Mouse (Mus musculus) heart, adult 2 months (tissue): ENCODE measurements around the gene Olfr1348. TPM values are rescaled to one million over a fixed set of nuclear protein-coding genes. Genes with fewer than 3 reads are reported as not detected.
A peak's percentile ranks its signal among the peaks of the same experiment; 100 is the strongest.

Source experiments
- DNase-seq, 2 experiments: peaks; one replicate each; pipeline ENCODE4 v3.0.0; 2021
- H3K27ac ChIP-seq: fragments of 200-600 bp; 2 replicates; pipeline ENCODE4 v1.8.1; 2022
- H3K27me3 ChIP-seq: fragments of 200-500 bp; 2 replicates; pipeline ENCODE4 v1.6.1; 2012; ENCODE audit warnings: mild to moderate bottlenecking, low read length, inconsistent platforms, mixed read lengths; ENCODE audit not compliant: control insufficient read depth, insufficient read depth
- H3K36me3 ChIP-seq: fragments of 200-500 bp; 2 replicates; pipeline ENCODE4 v1.6.1; 2012; ENCODE audit warnings: low read length, inconsistent platforms; ENCODE audit not compliant: control insufficient read depth, insufficient read depth
- H3K4me1 ChIP-seq: fragments of 200-500 bp; 2 replicates; pipeline ENCODE4 v1.6.1; 2011; ENCODE audit warnings: low read length; ENCODE audit not compliant: control insufficient read depth, insufficient read depth
- H3K4me3 ChIP-seq: fragments of 200-600 bp; 2 replicates; pipeline ENCODE4 v1.8.1; 2022
- H3K79me2 ChIP-seq: fragments of 200-500 bp; replicated peaks from 2 replicates; pipeline ENCODE4 v1.6.1; 2012; ENCODE audit warnings: mild to moderate bottlenecking, inconsistent platforms, low read length, moderate library complexity, mixed read lengths; ENCODE audit not compliant: control insufficient read depth, insufficient read depth
- H3K9ac ChIP-seq: fragments of 200-500 bp; 2 replicates; pipeline ENCODE4 v1.6.1; 2012; ENCODE audit warnings: low read depth, mild to moderate bottlenecking, control low read depth, inconsistent platforms, low read length, mixed read lengths
- CTCF ChIP-seq: fragments of 200-600 bp; IDR thresholded peaks from 2 replicates; pipeline ENCODE4 v1.8.1; 2022; ENCODE audit warnings: antibody characterized with exemption, mild to moderate bottlenecking, moderate library complexity
- EP300 ChIP-seq: fragments of 200-500 bp; IDR thresholded peaks from 2 replicates; pipeline ENCODE4 v1.6.1; 2011; ENCODE audit warnings: low read depth, low read length, control low read depth; ENCODE audit not compliant: insufficient read depth
- POLR2A ChIP-seq: fragments of 200-500 bp; IDR thresholded peaks from 2 replicates; pipeline ENCODE4 v1.6.1; 2011; ENCODE audit warnings: mild to moderate bottlenecking, low read depth, low read length, control low read depth; ENCODE audit not compliant: insufficient read depth
- WGBS: fragments of 180-500 bp; shearing (Covaris S2); methylation state at CpG from one replicate; pipeline ENCODE4 v1.1.7; 2018; 5-methylcytosine and 5-hydroxymethylcytosine counted together
- intact Hi-C: fragments of 180-260 bp; cut with DNase I; formaldehyde crosslinking; loops from one replicate; pipeline ENCODE4 v1.15.1; 2025
- long read RNA-seq: library from polyadenylated mRNA; stranded (forward); transcript quantifications from one replicate; pipeline ENCODE4 v2.0.0, GENCODE M21; 2021
- polyA plus RNA-seq: library from polyadenylated mRNA; depleted of rRNA; stranded (reverse); fragments of >200 nt; gene quantifications from 2 replicates; pipeline ENCODE4 v1.2.3, GENCODE M21; 2012; rRNA removed
- total RNA-seq, 2 experiments: library from RNA; stranded (reverse); gene quantifications; 2 replicates each; pipeline ENCODE4 v1.2.3; 2021

Gene Olfr1348
- not detected for total RNA-seq
- polyA plus RNA-seq = not detected in 2 replicates
- long read RNA-seq = 0 reads

DNA sequence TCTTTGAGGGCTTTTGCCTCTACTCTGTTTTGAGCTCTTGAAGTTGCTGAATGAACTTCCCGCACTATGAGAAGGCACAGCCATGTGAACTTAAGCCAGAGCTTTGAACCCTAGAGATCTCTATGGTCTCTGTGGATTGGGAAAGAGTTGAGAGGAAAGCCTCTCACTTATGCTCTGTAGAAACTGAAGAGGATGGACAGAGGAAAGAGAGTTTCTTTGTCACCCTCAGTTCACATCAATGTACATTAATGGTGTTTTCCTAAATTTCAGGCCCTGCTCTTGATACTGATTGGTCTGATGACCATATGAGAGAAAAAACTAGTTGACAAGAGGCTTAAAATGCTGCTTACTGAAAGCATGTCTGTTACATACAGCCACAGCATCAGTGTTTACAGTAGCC lies at the start of gene Olfr1348:
Gene Olfr1348, minus strand, starts transcription at position 101 of the 400 bp plus-strand sequence.
- H3K9ac ChIP-seq = no peak within 1 kb of the TSS

GRCm38 (mm10) chr7:6526141-6526540 lies 17.6 kb upstream of the Olfr1348 start:
- intact Hi-C loops = no loop called here
- H3K27me3 ChIP-seq = no peaks in the 10 kb centered on the region
- H3K27ac ChIP-seq = no peak overlapping the region
- 59% methylated on average over 5 of the region's 5 CpGs for WGBS
- H3K4me1 ChIP-seq = no peaks in the 10 kb centered on the region
- no peak overlapping the region for H3K4me3 ChIP-seq
- TF ChIP-seq EP300 (no peak), CTCF (peak; percentile 46)
- H3K79me2 ChIP-seq = no peaks in the 10 kb centered on the region
- no peak overlapping the region for H3K9ac ChIP-seq
- no peak for DNase-seq
- H3K36me3 ChIP-seq = no peaks in the 10 kb centered on the region

More for the DNA sequence above, at the start of gene Olfr1348:
- Histone ChIP-seq H3K27me3 (no peaks in the 10 kb centered on the region), H3K79me2 (no peaks in the 10 kb centered on the region), H3K4me3 (no peak within 1 kb of the TSS), H3K4me1 (no peaks in the 10 kb centered on the region), H3K27ac (no peak within 1 kb of the TSS), H3K36me3 (no peaks in the 10 kb centered on the region)
- no peak for TF ChIP-seq EP300
- TF ChIP-seq POLR2A = no peak
- TF ChIP-seq CTCF = no peak
- DNase-seq = no peak
- intact Hi-C loops = no loop called here
- WGBS = 82% methylated on average over 1 of the region's 1 CpGs

DNA sequence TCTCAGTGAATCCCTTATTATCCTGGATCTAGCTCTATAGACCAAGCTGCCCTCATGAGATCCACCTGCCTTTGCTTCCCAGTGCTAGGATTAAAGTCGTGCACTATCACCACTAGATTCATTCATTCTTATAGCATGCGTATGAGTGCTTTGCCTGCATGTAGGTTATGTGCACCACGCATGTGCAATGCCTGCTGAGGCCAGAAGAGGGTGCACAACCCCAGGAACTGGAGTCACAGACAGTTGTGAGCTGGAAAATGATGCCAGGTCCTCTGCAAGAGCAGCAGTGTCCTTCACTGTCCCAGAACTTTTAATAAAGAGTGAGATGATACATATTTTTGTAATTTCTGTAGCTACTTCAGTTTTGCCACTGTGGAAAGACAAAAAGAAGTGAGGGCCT lies 16.5 kb upstream of the Olfr1348 start:
- no peaks in the 10 kb centered on the region for H3K79me2 ChIP-seq
- no peak overlapping the region for H3K4me3 ChIP-seq
- TF ChIP-seq EP300 = no peak
- TF ChIP-seq CTCF = no peak
- no peak for TF ChIP-seq POLR2A
- H3K4me1 ChIP-seq = no peaks in the 10 kb centered on the region
- no peak overlapping the region for H3K9ac ChIP-seq
- intact Hi-C loops = no loop called here
- WGBS = 55% methylated on average over 3 of the region's 3 CpGs
- no peaks in the 10 kb centered on the region for H3K27me3 ChIP-seq
- H3K36me3 ChIP-seq = no peaks in the 10 kb centered on the region
- no peak for DNase-seq
- no peak overlapping the region for H3K27ac ChIP-seq

GRCm38 (mm10) chr7:6522850-6523249 lies 14.3 kb upstream of the Olfr1348 start, which contains the start of gene Olfr1349:
TSS of gene Olfr1349 (minus strand) at chr7:6522950.
- Histone ChIP-seq H3K9ac (no peak within 1 kb of the TSS), H3K27me3 (no peaks in the 10 kb centered on the region), H3K36me3 (no peaks in the 10 kb centered on the region), H3K4me1 (no peaks in the 10 kb centered on the region), H3K79me2 (no peaks in the 10 kb centered on the region), H3K4me3 (no peak within 1 kb of the TSS), H3K27ac (no peak within 1 kb of the TSS)
- WGBS = 79% methylated on average over 5 of the region's 5 CpGs
- TF ChIP-seq EP300 (no peak), POLR2A (no peak), CTCF (no peak)
- intact Hi-C loops = no loop called here
- DNase-seq = no peak

GRCm38 (mm10) chr7:6521666-6522065 lies 13.1 kb upstream of the Olfr1348 start:
- 15% methylated on average over 1 of the region's 1 CpGs for WGBS
- intact Hi-C loops = no loop called here
- Histone ChIP-seq H3K27ac (no peak overlapping the region), H3K36me3 (no peaks in the 10 kb centered on the region), H3K9ac (no peak overlapping the region), H3K4me3 (no peak overlapping the region), H3K79me2 (no peaks in the 10 kb centered on the region), H3K4me1 (no peaks in the 10 kb centered on the region), H3K27me3 (no peaks in the 10 kb centered on the region)
- TF ChIP-seq EP300 (no peak), CTCF (no peak), POLR2A (no peak)
- no peak for DNase-seq

DNA sequence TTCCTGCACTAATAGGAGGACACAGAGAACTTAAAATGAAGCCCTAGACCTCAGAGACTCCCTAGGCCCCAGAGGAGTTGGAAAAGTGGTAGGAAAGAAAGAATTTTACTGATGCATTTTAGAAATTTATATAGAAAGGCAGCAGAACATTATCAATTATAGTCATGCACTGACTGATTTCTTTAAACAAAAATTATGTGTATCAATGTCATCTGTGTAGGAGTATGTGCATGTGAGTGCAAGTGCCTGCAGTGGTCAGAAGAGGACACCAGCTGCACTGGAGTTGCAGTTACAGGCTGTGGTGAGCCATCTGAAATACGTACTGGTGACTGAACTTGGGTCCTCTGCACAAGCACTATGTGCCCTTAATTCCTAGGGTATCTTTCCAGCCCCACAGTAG lies 8.9 kb downstream of the Olfr1348 start, which contains the start of gene Olfr1347:
Gene Olfr1347, minus strand, starts transcription at position 101 of the 400 bp plus-strand sequence.
- TF ChIP-seq EP300 = no peak
- no peak for TF ChIP-seq CTCF
- TF ChIP-seq POLR2A = no peak
- no peak within 1 kb of the TSS for H3K27ac ChIP-seq
- WGBS = 31% methylated on average over 1 of the region's 1 CpGs
- DNase-seq = no peak
- H3K4me3 ChIP-seq = no peak within 1 kb of the TSS
- no peaks in the 10 kb centered on the region for H3K79me2 ChIP-seq
- no peaks in the 10 kb centered on the region for H3K27me3 ChIP-seq
- intact Hi-C loops = no loop called here
- no peak within 1 kb of the TSS for H3K9ac ChIP-seq
- H3K4me1 ChIP-seq = no peaks in the 10 kb centered on the region
- no peaks in the 10 kb centered on the region for H3K36me3 ChIP-seq
